Mouse (Mus musculus): ENCODE data around the gene Gsdmc4. TPM values are rescaled to one million over a fixed set of nuclear protein-coding genes. Genes with fewer than 3 reads are reported as not detected.
"Not testable (repeated sequence)": the region's sequence is repeated elsewhere in the genome, so short reads cannot be mapped to it uniquely, and the experiment has no call there.

Gene Gsdmc4
- polyA plus RNA-seq, 1 experiment from 2014 or later, result not detected

- not testable (repeated sequence) for H3K4me3 ChIP-seq (replicated peaks); H3K27ac ChIP-seq; H3K4me1 ChIP-seq (replicated peaks); H3K36me3 ChIP-seq; H3K4me2 ChIP-seq; ATAC-seq (ENCODE audit: insufficient number of reproducible peaks, insufficient read depth, low FRiP score, low TSS enrichment, low read depth); H3K27me3 ChIP-seq; H3K9me3 ChIP-seq; H3K9ac ChIP-seq (replicated peaks)
- WGBS, result 93% methylated on average over 4 of the region's 4 CpGs
These were observed 4.5 kb upstream of the Gsdmc4 start for GRCm38 (mm10) chr15:63916584-63916983.

DNA sequence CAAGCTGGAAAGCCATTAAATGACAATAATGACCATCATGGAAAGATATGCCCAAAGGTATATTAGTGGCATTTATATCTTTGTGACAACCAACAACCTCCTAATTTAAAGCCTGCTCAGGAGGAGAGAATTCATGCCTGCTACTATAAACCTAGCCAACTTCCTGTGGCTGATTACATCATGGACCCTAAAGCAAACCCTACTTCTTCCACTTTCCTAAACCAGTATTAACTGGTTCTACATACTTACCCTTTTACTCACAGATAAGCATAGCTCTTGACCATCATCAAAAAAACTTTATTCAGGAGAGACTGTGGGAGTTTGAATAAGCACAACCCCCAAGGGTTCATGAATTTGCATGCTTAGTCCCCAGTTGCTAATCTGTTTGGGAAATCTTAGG lies 2.2 kb downstream of the Gsdmc4 start:
- H3K36me3 ChIP-seq; H3K9ac ChIP-seq (replicated peaks); H3K27me3 ChIP-seq; H3K9me3 ChIP-seq; H3K4me2 ChIP-seq; H3K27ac ChIP-seq; H3K4me1 ChIP-seq (replicated peaks); ATAC-seq (ENCODE audit: insufficient number of reproducible peaks, insufficient read depth, low FRiP score, low TSS enrichment, low read depth); H3K4me3 ChIP-seq (replicated peaks): not testable (repeated sequence)

DNA sequence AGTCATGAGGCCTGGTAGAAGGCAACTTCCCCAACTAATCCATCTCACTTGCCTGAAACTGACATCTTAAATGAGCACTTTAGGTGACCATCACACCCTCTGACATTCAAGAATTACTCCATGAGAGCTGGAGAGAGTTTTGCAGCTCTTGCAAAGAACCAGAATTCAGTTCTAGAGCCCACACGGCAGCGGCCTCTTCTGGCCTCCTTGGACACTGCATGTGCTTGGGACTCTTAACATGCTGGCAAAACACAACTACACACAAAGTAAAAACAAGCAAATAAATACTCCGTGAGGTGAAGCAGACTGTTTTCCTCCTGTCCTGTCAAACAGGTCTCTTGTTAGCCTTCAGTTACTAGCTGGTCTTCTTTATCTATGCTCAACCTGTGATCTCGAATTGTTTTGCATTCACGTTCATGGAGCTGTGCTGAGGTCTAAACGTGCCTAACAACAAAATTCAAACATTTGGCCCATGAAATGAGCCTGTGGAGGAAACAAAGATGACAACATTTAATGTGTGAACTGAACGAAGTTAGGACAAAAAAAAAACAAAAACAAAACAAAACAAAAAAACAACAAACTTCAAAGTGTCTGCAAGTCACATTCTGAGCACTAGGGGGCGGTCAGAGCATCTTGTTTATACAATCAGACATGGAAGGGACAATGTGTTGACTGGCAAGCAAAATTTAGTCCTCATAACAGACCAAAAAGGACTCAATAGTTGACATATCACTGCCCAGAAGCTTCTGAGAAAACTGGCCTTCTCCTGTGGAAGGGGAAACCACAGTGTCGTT lies 16.3 kb downstream of the Gsdmc4 start:
- not testable (repeated sequence) for H3K4me3 ChIP-seq (replicated peaks); ATAC-seq (ENCODE audit: insufficient number of reproducible peaks, insufficient read depth, low FRiP score, low TSS enrichment, low read depth); H3K9ac ChIP-seq (replicated peaks); H3K4me1 ChIP-seq (replicated peaks); H3K4me2 ChIP-seq; H3K27ac ChIP-seq; H3K36me3 ChIP-seq; H3K9me3 ChIP-seq; H3K27me3 ChIP-seq
- 37% methylated on average over 9 of the region's 9 CpGs for WGBS

GRCm38 (mm10) chr15:63888440-63888839 lies 23.7 kb downstream of the Gsdmc4 start:
- H3K4me1 ChIP-seq (replicated peaks); H3K9ac ChIP-seq (replicated peaks); ATAC-seq (ENCODE audit: insufficient number of reproducible peaks, insufficient read depth, low FRiP score, low TSS enrichment, low read depth); H3K27me3 ChIP-seq; H3K36me3 ChIP-seq; H3K27ac ChIP-seq; H3K9me3 ChIP-seq; H3K4me2 ChIP-seq; H3K4me3 ChIP-seq (replicated peaks): not testable (repeated sequence)
- 67% methylated on average over 5 of the region's 5 CpGs for WGBS

DNA sequence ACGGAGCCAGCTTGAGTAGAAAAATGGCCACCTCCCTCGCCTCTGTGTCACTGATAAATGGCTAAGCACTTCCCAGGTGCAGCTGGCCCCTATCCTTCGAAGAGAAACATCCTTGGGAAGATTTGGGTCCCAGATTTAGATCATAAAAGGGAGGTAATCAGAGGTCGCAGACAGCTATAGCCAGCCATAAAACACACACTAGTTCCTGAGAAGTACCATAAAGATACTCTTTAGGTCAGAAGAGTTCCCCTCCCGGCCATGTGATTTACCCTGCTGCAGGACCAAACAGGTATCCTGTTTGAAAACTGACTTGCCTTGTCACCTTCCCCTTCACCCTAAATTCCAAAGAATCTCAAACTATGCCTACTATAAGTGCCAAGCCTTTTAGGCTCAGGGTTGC lies 24.1 kb downstream of the Gsdmc4 start:
- H3K27me3 ChIP-seq; H3K4me3 ChIP-seq (replicated peaks); H3K9ac ChIP-seq (replicated peaks); H3K4me1 ChIP-seq (replicated peaks); H3K27ac ChIP-seq; H3K4me2 ChIP-seq; H3K36me3 ChIP-seq; H3K9me3 ChIP-seq; ATAC-seq (ENCODE audit: insufficient number of reproducible peaks, insufficient read depth, low FRiP score, low TSS enrichment, low read depth): not testable (repeated sequence)
- WGBS, result no CpG with 5 or more reads among the region's 5 CpGs

GRCm38 (mm10) chr15:63878458-63878857 lies 33.6 kb downstream of the Gsdmc4 start, which contains the start of gene Gsdmc3:
Gene Gsdmc3, minus strand, starts transcription at chr15:63878558.
- H3K4me2 ChIP-seq; H3K9ac ChIP-seq (replicated peaks); H3K9me3 ChIP-seq; H3K36me3 ChIP-seq; H3K27me3 ChIP-seq; H3K27ac ChIP-seq; H3K4me1 ChIP-seq (replicated peaks); H3K4me3 ChIP-seq (replicated peaks); ATAC-seq (ENCODE audit: insufficient number of reproducible peaks, insufficient read depth, low FRiP score, low TSS enrichment, low read depth): not testable (repeated sequence)
- 77% methylated on average over 1 of the region's 3 CpGs for WGBS

DNA sequence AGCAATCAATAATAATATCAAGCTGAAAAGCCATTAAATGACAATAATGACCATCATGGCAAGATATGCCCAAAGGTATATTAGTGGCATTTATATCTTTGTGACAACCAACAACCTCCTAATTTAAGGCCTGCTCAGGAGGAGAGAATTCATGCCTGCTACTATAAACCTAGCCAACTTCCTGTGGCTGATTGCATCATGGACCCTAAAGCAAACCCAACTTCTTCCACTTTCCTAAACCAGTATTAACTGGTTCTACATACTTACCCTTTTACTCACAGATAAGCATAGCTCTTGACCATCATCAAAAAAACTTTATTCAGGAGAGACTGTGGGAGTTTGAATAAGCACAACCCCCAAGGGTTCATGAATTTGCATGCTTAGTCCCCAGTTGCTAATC lies 35.9 kb downstream of the Gsdmc4 start:
- not testable (repeated sequence) for H3K9ac ChIP-seq (replicated peaks); H3K27me3 ChIP-seq; H3K4me3 ChIP-seq (replicated peaks); H3K4me2 ChIP-seq; H3K9me3 ChIP-seq; H3K4me1 ChIP-seq (replicated peaks); H3K27ac ChIP-seq; ATAC-seq (ENCODE audit: insufficient number of reproducible peaks, insufficient read depth, low FRiP score, low TSS enrichment, low read depth); H3K36me3 ChIP-seq

GRCm38 (mm10) chr15:63861965-63862364 lies 50.1 kb downstream of the Gsdmc4 start:
- WGBS, result 46% methylated on average over 5 of the region's 5 CpGs
- not testable (repeated sequence) for H3K4me3 ChIP-seq (replicated peaks); H3K9ac ChIP-seq (replicated peaks); H3K36me3 ChIP-seq; H3K4me2 ChIP-seq; H3K27ac ChIP-seq; H3K9me3 ChIP-seq; ATAC-seq (ENCODE audit: insufficient number of reproducible peaks, insufficient read depth, low FRiP score, low TSS enrichment, low read depth); H3K4me1 ChIP-seq (replicated peaks); H3K27me3 ChIP-seq

Other genes starting within 250 kb of the Gsdmc4 start
- gene Gsdmc2, start 67.1 kb downstream of the Gsdmc4 start, polyA plus RNA-seq (2016; fragmentation: Nextera tagmentation; extraction: Ambion mirVana), result not detected in 2 replicates
- gene Gsdmc3, start 33.7 kb downstream of the Gsdmc4 start, polyA plus RNA-seq (2016; fragmentation: Nextera tagmentation; extraction: Ambion mirVana), result not detected in 2 replicates
- gene Fam49b, start 148.2 kb upstream of the Gsdmc4 start, polyA plus RNA-seq (2016; fragmentation: Nextera tagmentation; extraction: Ambion mirVana), result 72.0 and 75.9 TPM in 2 replicates

Data from limb, embryonic 12.5 days (tissue).